Mouse (Mus musculus): Measurements from ENCODE around the gene Apoc1.

DNA sequence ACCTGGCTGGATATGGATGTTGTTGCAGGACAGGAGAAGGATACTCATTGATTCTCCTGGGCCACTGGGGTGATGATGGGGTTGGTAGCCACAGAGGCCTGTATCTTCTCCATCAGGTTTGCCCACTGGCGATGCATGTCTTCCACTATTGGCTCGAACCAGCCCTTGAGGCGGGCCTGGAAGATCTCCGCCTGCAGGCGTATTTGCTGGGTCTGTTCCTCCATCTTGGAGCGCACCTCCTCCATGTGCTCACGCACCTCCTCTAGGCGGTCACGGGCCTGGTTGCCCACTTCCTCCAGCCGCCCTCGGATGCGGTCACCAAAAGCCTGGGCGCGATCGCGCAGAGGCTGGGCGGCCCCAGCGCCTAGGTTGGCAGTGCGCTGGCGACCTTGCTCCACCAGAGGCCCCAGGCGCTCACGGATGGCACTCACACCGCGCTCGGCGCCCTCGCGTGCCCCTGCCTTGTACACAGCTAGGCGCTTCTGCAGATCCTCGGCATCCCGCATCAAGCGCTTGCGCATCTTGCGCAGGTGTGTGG, 3.9 kb upstream of the Apoc1 start:
- TF ChIP-seq POLR2A (IDR thresholded peaks at IDR 0.05; ENCODE audit: borderline replicate concordance, low read depth, low read length) (no peak), CTCF (IDR thresholded peaks at IDR 0.05; ENCODE audit: low read depth, low read length) (no peak)
